Mouse (Mus musculus) heart, postnatal 25 days (tissue): Measurements from ENCODE around the gene Bet1l. TPM values are rescaled to one million over a fixed set of nuclear protein-coding genes. Genes with fewer than 3 reads are reported as not detected.

Source experiments
- DNase-seq: peaks from one replicate; pipeline ENCODE4 v3.0.0; 2022; ENCODE audit warnings: low spot score
- intact Hi-C: fragments of 180-260 bp; cut with DNase I; formaldehyde crosslinking; loops from one replicate; pipeline ENCODE4 v1.15.1; 2025
- total RNA-seq, 2 experiments: library from RNA; stranded (reverse); gene quantifications; 2 replicates each; pipeline ENCODE4 v1.2.3; 2021

The Bet1l gene
- total RNA-seq, 2 experiments from 2014 or later, result 10.0 to 11.7 TPM

DNA sequence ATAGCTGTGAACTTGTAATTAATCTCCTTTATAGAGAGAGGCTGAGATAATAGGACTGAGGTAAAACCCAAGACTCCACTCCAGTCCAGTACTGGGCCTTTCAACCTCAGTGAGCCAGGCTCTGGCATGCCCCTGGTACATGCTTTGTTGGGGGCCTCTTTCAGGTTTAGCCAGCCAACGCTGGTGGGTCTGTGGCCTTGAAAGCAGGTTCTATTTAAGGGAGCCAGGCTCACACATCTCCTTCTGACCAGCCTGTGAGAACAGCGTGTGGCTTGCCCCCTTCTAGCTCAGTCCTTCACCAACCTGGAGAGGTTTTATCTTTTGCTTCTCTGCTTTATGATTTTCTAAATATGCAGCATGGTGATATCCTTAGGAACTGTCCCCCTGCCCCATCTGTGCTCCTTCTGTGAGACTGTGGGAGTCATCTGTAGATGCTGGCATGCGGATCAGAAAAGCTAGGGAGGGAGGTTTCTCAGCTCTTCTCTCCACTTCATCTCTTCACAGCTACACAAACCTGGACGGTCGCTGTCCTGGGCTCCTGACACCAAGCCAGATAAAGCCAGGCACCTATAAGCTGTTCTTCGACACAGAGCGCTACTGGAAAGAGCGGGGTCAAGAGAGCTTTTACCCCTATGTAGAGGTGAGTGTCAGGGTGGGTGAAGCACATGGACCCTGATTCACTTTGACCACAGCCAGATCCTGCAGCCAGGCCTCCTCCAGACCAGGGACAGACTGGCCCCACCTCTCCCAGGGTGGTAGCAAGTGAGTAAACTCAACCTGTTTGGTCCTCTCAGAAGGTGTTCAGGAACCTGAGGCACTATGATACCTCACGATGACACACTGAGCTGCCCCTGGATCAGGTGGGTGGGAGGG, 20.9 kb downstream of the Bet1l start:
- DNase-seq, result no peak
- intact Hi-C loops, result loop anchor here (10.0 kb wide), 1 partner anchor 762 kb away; no protein-coding TSS in a partner anchor

DNA sequence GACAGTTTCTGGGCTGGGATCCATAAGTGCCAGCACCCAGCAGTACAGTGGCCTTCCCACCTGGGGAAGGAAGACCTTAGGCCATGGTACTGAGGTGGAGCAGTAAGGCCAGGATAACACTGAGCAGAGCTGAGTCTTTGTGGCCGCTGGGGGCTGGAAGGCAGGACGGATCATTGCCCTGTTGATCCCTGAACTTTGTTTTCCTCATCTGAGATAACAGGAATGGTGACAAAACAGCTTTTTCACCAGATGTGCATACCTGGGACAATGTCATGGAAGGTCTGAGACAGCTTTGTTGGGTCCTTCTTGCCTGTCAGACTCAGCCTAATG, 21.7 kb downstream of the Bet1l start:
- intact Hi-C loops, result loop anchor here (10.0 kb wide), 1 partner anchor 761 kb away; no protein-coding TSS in a partner anchor
- DNase-seq, result no peak

DNA sequence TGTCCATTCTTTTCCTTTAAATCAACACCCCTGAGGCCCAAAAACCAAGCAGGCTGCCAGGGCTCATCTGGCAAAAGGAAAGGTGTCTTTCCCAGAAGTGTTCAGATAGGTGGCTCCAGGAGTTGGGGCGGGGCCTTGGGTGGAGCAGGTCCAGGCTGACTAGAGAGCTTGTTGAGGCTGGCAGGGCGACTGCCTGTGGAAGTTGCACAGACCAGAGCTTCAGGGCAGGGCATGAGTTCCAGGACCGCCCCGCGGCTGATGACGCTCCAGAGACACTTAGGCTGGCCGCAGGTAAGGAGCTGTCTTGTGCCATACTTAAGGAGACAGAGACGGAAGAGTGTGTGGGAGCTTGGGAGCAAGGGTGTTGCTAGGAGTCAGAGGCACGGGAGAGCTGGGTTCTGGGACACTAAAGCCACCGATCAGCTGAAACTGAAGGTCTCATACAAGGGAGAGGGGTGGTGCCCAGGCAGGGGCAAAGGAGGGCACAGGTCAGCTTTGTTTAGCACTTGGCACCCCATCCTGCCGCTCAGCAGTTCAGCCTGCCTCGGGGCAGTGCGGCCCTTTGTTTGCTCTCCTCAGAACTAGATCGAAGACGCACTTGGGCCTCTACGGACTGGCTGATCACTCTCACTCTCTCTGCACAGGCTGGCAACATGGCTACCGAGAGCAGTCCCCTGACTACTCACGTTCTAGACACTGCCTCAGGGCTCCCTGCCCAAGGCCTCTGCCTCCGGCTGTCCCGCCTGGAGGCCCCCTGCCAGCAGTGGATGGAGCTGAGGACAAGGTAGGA, 22.2 kb downstream of the Bet1l start, which contains the start of gene Urah:
Gene Urah, plus strand, starts transcription at position 51 of the 790 bp plus-strand sequence.
- no peak for DNase-seq
- intact Hi-C loops, result loop anchor here (10.0 kb wide), 1 partner anchor 760 kb away; no protein-coding TSS in a partner anchor

GRCm38 (mm10) chr7:140833341-140833740, 24.0 kb downstream of the Bet1l start:
- no peak for DNase-seq

DNA sequence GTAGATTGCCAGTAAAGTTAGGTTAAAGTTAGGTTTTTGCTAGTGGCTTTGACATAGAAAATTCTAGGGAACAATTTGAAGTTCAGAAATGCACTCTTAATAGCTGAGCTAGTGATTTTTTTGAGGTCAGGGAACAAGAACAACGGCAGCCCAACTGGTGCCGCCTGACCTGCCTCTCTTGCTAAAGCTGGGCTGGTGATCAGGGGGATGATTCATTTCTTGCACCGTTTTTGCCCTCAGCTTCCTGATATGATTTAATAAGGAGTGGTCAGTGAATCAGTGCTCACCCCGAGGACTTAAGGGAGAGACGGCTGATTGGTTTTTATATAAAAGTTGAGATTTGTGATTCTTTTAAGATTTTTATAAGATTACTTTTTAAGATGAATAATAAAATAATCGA, 25.9 kb downstream of the Bet1l start:
- no peak for DNase-seq
- intact Hi-C loops, result loop anchor here (10.0 kb wide), 1 partner anchor 757 kb away; no protein-coding TSS in a partner anchor

More at GRCm38 (mm10) chr7:140833341-140833740, 24.0 kb downstream of the Bet1l start:
- intact Hi-C loops, result loop anchor here (10.0 kb wide), 1 partner anchor 759 kb away; no protein-coding TSS in a partner anchor

GRCm38 (mm10) chr7:140828171-140828881, 29.1 kb downstream of the Bet1l start:
- intact Hi-C loops, result no loop called here
- DNase-seq, result no peak

DNA sequence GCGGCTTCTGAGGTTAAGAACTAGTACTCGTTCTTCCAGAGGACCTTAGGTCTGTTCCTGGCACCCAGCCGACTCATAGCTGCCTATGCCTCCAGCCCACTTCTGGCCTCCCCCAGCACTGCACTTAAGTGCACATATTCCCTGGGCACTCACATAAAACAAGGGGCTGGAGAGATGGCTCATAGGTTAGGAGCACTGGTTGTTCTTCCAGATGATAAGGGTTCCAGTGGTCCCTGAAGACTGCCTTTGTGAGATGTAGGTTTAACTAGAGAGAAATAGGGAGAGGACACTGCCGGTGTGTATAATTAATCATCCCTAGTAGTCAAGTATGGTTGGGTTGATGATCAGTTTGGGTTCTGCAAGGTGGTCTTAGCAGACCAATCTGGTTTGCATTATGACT, 34.6 kb downstream of the Bet1l start:
- intact Hi-C loops, result no loop called here
- DNase-seq, result no peak

DNA sequence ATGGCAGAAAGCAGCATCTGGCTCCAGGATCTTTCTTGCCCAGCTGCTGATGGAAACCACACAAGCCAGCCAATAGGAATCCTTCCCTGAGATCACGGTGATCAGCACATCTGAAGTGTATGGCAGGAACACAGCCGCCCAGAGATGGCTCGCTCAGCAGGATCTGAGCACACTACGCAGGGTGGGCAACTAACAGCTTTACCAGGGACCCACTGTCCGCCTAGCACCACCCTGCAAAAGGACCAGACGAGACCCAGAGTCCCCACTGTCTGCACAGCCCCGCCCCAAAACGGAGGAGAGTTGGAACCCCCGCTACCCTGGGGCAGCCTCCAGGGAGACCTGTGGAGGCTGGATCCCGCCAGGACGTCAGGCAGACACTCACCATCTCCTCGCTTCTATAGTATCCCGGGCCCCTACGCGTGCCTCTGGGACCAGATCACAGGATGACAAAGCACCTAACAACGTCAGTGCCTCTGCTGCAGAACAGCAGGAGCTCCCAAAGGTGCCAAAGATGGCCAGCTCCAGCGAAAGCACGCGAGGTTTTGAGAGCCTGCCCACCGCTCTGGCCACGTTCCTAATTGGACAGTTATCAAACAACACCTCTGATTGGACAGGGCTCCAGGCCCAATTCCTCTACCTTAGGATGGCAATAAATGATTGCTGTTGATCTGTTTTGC, 35.6 kb downstream of the Bet1l start, which contains the start of gene Zfp941:
Gene Zfp941, minus strand, starts transcription at position 526 of the 677 bp plus-strand sequence.
- DNase-seq, result no peak

DNA sequence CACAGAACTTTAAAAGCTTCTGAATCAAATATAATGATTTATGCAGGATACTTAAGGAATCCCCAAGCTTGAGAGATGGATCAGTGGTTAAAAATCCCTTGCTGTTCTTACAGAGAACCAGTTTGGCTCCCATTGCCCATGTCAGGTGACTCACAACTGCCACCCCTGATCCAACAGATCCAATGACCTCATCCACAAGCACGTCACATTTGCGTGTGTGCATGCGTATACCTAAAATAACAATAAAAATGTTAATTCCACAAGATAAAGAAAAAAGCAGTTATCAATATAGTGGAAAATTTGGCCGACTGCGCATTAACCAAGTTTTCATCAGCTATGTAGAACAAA, 36.1 kb downstream of the Bet1l start:
- intact Hi-C loops, result no loop called here
- no peak for DNase-seq

More for the DNA sequence above, 35.6 kb downstream of the Bet1l start, which contains the start of gene Zfp941:
- intact Hi-C loops, result no loop called here

GRCm38 (mm10) chr7:140820173-140820572, 37.2 kb downstream of the Bet1l start:
- no peak for DNase-seq
- intact Hi-C loops, result no loop called here

DNA sequence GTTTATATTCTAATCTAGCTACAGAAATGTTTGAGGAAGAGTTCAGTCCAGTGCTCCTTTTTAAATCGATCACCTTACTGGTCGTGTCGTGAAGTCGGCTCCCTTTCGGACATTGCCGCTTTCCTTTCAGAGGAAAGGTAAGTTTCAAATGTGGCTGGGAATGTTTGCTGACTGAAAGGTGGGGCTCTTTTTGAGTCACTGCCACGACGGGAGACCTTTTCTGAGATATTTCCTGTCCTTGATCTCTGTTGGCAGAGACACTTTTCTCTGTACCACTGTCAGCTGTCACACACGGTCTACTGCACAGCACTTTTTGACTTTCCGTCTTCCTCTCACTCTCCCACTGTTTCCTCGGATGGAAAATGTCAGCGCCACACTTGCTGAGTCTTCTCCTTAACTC, 44.5 kb downstream of the Bet1l start:
- no peak for DNase-seq
- intact Hi-C loops, result no loop called here

GRCm38 (mm10) chr7:140811714-140812113, 45.7 kb downstream of the Bet1l start:
- intact Hi-C loops, result no loop called here
- DNase-seq, result no peak

GRCm38 (mm10) chr7:140810496-140810895, 46.9 kb downstream of the Bet1l start:
- intact Hi-C loops, result no loop called here
- DNase-seq, result no peak

DNA sequence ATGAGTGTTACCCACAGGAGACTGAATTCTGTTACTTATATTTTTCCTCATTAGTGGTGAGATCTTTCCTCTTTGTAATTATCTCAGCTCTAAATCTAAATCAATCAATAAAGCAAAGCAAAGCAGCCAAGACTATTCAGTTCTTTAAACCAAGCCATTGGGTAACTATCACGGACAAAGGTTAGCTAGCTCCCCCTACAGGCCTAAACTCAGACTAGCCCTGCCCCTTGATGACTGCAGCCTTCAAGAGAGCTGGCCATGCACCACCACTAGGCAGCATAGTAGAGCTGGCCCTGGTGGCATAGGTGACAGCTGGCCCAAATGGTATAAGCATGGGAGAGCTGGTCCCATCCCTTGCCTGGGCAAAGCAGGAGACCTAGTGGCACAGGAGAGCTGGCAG, 51.7 kb downstream of the Bet1l start:
- DNase-seq, result no peak
- intact Hi-C loops, result no loop called here

Other genes starting within 250 kb of the Bet1l start
- gene Olfr61, start 228.6 kb downstream of the Bet1l start, total RNA-seq, result not detected
- gene Olfr53, start 211.1 kb downstream of the Bet1l start, total RNA-seq, result not detected
- not detected for gene Olfr539, start 197.6 kb downstream of the Bet1l start, total RNA-seq
- gene Olfr45, start 175.6 kb downstream of the Bet1l start, total RNA-seq, result not detected
- gene Olfr541, start 160.3 kb downstream of the Bet1l start, total RNA-seq, result not detected
- 1 to 10 TPM; 6.3 to 6.9 TPM for gene Cyp2e1, start 93.8 kb downstream of the Bet1l start, total RNA-seq
- gene Syce1, start 69.7 kb downstream of the Bet1l start, total RNA-seq, result not detected
- not detected for gene Zfp941, start 35.4 kb downstream of the Bet1l start, total RNA-seq
- under 1 TPM; 0.39 to 0.83 TPM for gene Urah, start 22.6 kb downstream of the Bet1l start, total RNA-seq
- 10 to 100 TPM; 10.8 to 14.5 TPM for gene Scgb1c1, start 12.0 kb downstream of the Bet1l start, total RNA-seq
- gene Odf3, start 9.8 kb downstream of the Bet1l start, total RNA-seq, result not detected
- gene Gm45785, start 1.2 kb downstream of the Bet1l start, total RNA-seq, result not detected
- 10 to 100 TPM; 20.1 to 21.8 TPM for gene Ric8a, start 620 bp downstream of the Bet1l start, total RNA-seq
- gene Psmd13, start 24.4 kb upstream of the Bet1l start, total RNA-seq, result 10 to 100 TPM; 86.0 to 93.0 TPM
- 10 to 100 TPM; 54.3 to 64.0 TPM for gene Sirt3, start 24.7 kb upstream of the Bet1l start, total RNA-seq
- gene Cox8b, start 42.9 kb upstream of the Bet1l start, total RNA-seq, result 1,000 to 10,000 TPM; 2,576 to 2,619 TPM
- gene Nlrp6, start 63.3 kb upstream of the Bet1l start, total RNA-seq, result not detected
- gene Pgghg, start 83.8 kb upstream of the Bet1l start, total RNA-seq, result 1 to 10 TPM; 4.6 to 5.2 TPM
- gene Ifitm5, start 92.7 kb upstream of the Bet1l start, total RNA-seq, result under 1 TPM; 0.47 to 0.59 TPM
- gene Gm45717, start 98.4 kb upstream of the Bet1l start, total RNA-seq, result not detected
- gene Ifitm2, start 98.4 kb upstream of the Bet1l start, total RNA-seq, result 100 to 1,000 TPM in 1 of 2 experiments, 10 to 100 TPM in 1; 96.7 to 116 TPM
- gene Ifitm1, start 109.6 kb upstream of the Bet1l start, total RNA-seq, result 1 to 10 TPM; 1.6 to 2.8 TPM
- 100 to 1,000 TPM; 102 to 111 TPM for gene Ifitm3, start 153.2 kb upstream of the Bet1l start, total RNA-seq
- under 1 TPM in 1 of 2 experiments, not detected in 1; 0.42 TPM for gene Ifitm6, start 160.3 kb upstream of the Bet1l start, total RNA-seq
- not detected for gene Gm17387, start 171.6 kb upstream of the Bet1l start, total RNA-seq
- under 1 TPM in 1 of 2 experiments, not detected in 1; 0.08 TPM for gene B4galnt4, start 203.5 kb upstream of the Bet1l start, total RNA-seq
- gene Pkp3, start 220.6 kb upstream of the Bet1l start, total RNA-seq, result under 1 TPM in 1 of 2 experiments, not detected in 1; 0.31 TPM
- 1 to 10 TPM; 4.8 to 7.7 TPM for gene Sigirr, start 243.0 kb upstream of the Bet1l start, total RNA-seq